Mouse (Mus musculus): ENCODE measurements around the gene Arfrp1.

The Arfrp1 gene

GRCm38 (mm10) chr2:181377230-181377629 lies 12.0 kb upstream of the Arfrp1 start:
- ATAC-seq (ENCODE audit: low TSS enrichment) = no peak

- no peak for ATAC-seq (ENCODE audit: low TSS enrichment)
Observed at GRCm38 (mm10) chr2:181375787-181376186, 10.6 kb upstream of the Arfrp1 start.

- ATAC-seq (ENCODE audit: low TSS enrichment) = no peak
Observed at GRCm38 (mm10) chr2:181370001-181370400, 4.8 kb upstream of the Arfrp1 start.

GRCm38 (mm10) chr2:181365655-181366075 lies 461 bp upstream of the Arfrp1 start:
- ATAC-seq (ENCODE audit: low TSS enrichment) = peak; percentile 42; the same call in 1 of the 2 replicates

- ATAC-seq (ENCODE audit: low TSS enrichment) = no peak
Observed at GRCm38 (mm10) chr2:181364487-181364859, 731 bp downstream of the Arfrp1 start.

GRCm38 (mm10) chr2:181363946-181364345 lies 1.3 kb downstream of the Arfrp1 start:
- no peak for ATAC-seq (ENCODE audit: low TSS enrichment)

GRCm38 (mm10) chr2:181356780-181357179 lies 8.4 kb downstream of the Arfrp1 start:
- peak; percentile 62; the same call in 1 of the 2 replicates for ATAC-seq (ENCODE audit: low TSS enrichment)

GRCm38 (mm10) chr2:181342766-181343165 lies 22.4 kb downstream of the Arfrp1 start:
- ATAC-seq (ENCODE audit: low TSS enrichment) = no peak

- no peak for ATAC-seq (ENCODE audit: low TSS enrichment)
Observed at GRCm38 (mm10) chr2:181340426-181340825, 24.8 kb downstream of the Arfrp1 start.

GRCm38 (mm10) chr2:181334023-181334422 lies 31.2 kb downstream of the Arfrp1 start:
- ATAC-seq (ENCODE audit: low TSS enrichment) = peak; percentile 85; the same call in 1 of the 2 replicates

GRCm38 (mm10) chr2:181332542-181332941 lies 32.7 kb downstream of the Arfrp1 start:
- ATAC-seq (ENCODE audit: low TSS enrichment) = no peak

GRCm38 (mm10) chr2:181326098-181326497 lies 39.1 kb downstream of the Arfrp1 start:
- ATAC-seq (ENCODE audit: low TSS enrichment) = no peak

- no peak for ATAC-seq (ENCODE audit: low TSS enrichment)
Observed at GRCm38 (mm10) chr2:181322136-181322535, 43.1 kb downstream of the Arfrp1 start.

GRCm38 (mm10) chr2:181320103-181320499 lies 45.1 kb downstream of the Arfrp1 start:
- no peak for ATAC-seq (ENCODE audit: low TSS enrichment)

GRCm38 (mm10) chr2:181319248-181320102 lies 45.7 kb downstream of the Arfrp1 start, which contains the start of gene Rtel1:
Gene Rtel1 (plus strand): TSS chr2:181319739.
- peak; percentile 91 for ATAC-seq (ENCODE audit: low TSS enrichment)

GRCm38 (mm10) chr2:181314080-181314810 lies 51.0 kb downstream of the Arfrp1 start, which contains the start of gene Stmn3:
Gene Stmn3 (minus strand): TSS chr2:181314500.
- ATAC-seq (ENCODE audit: low TSS enrichment) = peak; percentile 88

GRCm38 (mm10) chr2:181313344-181314079 lies 51.7 kb downstream of the Arfrp1 start:
- peak; percentile 41 for ATAC-seq (ENCODE audit: low TSS enrichment)

GRCm38 (mm10) chr2:181313006-181313343 lies 52.2 kb downstream of the Arfrp1 start:
- ATAC-seq (ENCODE audit: low TSS enrichment) = no peak

GRCm38 (mm10) chr2:181312435-181312834 lies 52.8 kb downstream of the Arfrp1 start:
- ATAC-seq (ENCODE audit: low TSS enrichment) = no peak
